Mouse (Mus musculus): ENCODE measurements around the gene Cbr4. TPM values are rescaled to one million over a fixed set of nuclear protein-coding genes. Genes with fewer than 3 reads are reported as not detected.

Gene Cbr4
- polyA plus RNA-seq, 1 experiment from 2014 or later = 17.4 TPM

DNA sequence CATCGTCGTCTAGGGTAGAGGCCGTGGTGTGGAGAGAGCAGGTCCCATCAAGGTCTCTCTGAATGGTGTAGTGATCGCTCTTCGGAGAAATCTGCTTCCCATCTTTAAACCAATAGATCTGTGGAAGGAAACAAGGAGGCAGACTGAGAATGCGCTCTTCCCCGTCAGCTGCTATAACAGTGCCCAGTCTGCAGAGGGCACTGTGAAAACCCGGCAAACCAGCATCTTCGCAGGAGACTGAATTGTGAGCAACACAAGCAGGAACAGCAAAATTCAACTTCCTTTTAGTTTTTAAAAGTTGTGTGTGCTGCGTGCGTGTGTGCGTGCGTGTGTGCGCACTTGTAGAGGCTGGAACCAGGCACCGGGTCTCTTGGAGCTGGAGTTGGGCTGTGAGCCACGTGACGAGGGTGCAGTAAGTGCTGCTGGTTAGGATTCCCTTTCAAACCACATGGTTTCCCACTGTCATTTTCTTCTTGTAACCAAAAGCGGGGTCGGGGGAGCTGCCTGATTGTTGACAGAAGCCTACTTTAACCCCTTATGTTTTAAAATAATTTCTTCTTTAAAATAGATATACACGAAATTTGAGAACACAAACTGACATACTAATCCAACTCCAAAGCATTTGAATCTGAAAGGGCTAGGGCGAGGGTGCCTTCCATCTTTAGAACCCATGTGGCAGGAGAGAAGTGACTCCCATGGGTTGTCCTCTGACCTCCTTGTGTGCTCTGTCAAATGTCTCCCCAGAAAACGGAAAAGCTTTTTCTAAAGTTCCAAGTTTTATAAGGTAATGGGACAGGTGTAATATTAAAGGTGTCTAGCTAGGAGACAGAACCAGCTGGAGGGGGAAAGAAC lies 44.6 kb downstream of the Cbr4 start:
- H3K4me2 ChIP-seq (ENCODE audit: low read length) = no peak overlapping the region
- ATAC-seq = no peak
- H3K9ac ChIP-seq (ENCODE audit: low read depth, low read length) = no peak overlapping the region
- no peaks in the 10 kb centered on the region for H3K27me3 ChIP-seq (ENCODE audit: control insufficient read depth, insufficient read depth, low read depth, low read length)
- 72% methylated on average over 22 of the region's 22 CpGs for WGBS
- no peaks in the 10 kb centered on the region for H3K4me1 ChIP-seq (ENCODE audit: control insufficient read depth, insufficient read depth, low read length)
- H3K9me3 ChIP-seq (replicated peaks; ENCODE audit: control insufficient read depth, low read length, poor library complexity, severe bottlenecking) = no peaks in the 10 kb centered on the region
- no peak overlapping the region for H3K4me3 ChIP-seq (ENCODE audit: low read depth, low read length)
- H3K36me3 ChIP-seq (ENCODE audit: control insufficient read depth, insufficient read depth, low read length) = no peaks in the 10 kb centered on the region; the same call in 1 of the 2 replicates
- no peak overlapping the region for H3K27ac ChIP-seq (ENCODE audit: low read length)

GRCm38 (mm10) chr8:61532831-61533230 lies 45.3 kb downstream of the Cbr4 start:
- H3K4me1 ChIP-seq (ENCODE audit: control insufficient read depth, insufficient read depth, low read length) = no peaks in the 10 kb centered on the region
- ATAC-seq = no peak
- H3K27ac ChIP-seq (ENCODE audit: low read length) = no peak overlapping the region
- H3K27me3 ChIP-seq (ENCODE audit: control insufficient read depth, insufficient read depth, low read depth, low read length) = no peaks in the 10 kb centered on the region
- H3K9me3 ChIP-seq (replicated peaks; ENCODE audit: control insufficient read depth, low read length, poor library complexity, severe bottlenecking) = no peaks in the 10 kb centered on the region
- H3K9ac ChIP-seq (ENCODE audit: low read depth, low read length) = no peak overlapping the region
- no peak overlapping the region for H3K4me3 ChIP-seq (ENCODE audit: low read depth, low read length)
- no peaks in the 10 kb centered on the region; the same call in 1 of the 2 replicates for H3K36me3 ChIP-seq (ENCODE audit: control insufficient read depth, insufficient read depth, low read length)
- no peak overlapping the region for H3K4me2 ChIP-seq (ENCODE audit: low read length)
- WGBS = 79% methylated on average over 5 of the region's 5 CpGs

- Histone ChIP-seq H3K4me3 (ENCODE audit: low read depth, low read length) (no peak overlapping the region), H3K9ac (ENCODE audit: low read depth, low read length) (no peak overlapping the region), H3K27me3 (ENCODE audit: control insufficient read depth, insufficient read depth, low read depth, low read length) (no peaks in the 10 kb centered on the region), H3K4me2 (ENCODE audit: low read length) (peak overlapping the region; percentile 20; the same call in 1 of the 2 replicates), H3K36me3 (ENCODE audit: control insufficient read depth, insufficient read depth, low read length) (no peaks in the 10 kb centered on the region; the same call in 1 of the 2 replicates), H3K27ac (ENCODE audit: low read length) (no peak overlapping the region), H3K9me3 (replicated peaks; ENCODE audit: control insufficient read depth, low read length, poor library complexity, severe bottlenecking) (no peaks in the 10 kb centered on the region), H3K4me1 (ENCODE audit: control insufficient read depth, insufficient read depth, low read length) (no peaks in the 10 kb centered on the region)
- no peak for ATAC-seq
- 47% methylated on average over 16 of the region's 16 CpGs for WGBS
These were observed 45.9 kb downstream of the Cbr4 start for GRCm38 (mm10) chr8:61533356-61533926.

- no peak overlapping the region for H3K9ac ChIP-seq (ENCODE audit: low read depth, low read length)
- H3K9me3 ChIP-seq (replicated peaks; ENCODE audit: control insufficient read depth, low read length, poor library complexity, severe bottlenecking) = no peaks in the 10 kb centered on the region
- H3K27ac ChIP-seq (ENCODE audit: low read length) = no peak overlapping the region
- H3K4me3 ChIP-seq (ENCODE audit: low read depth, low read length) = no peak overlapping the region
- no peaks in the 10 kb centered on the region for H3K36me3 ChIP-seq (ENCODE audit: control insufficient read depth, insufficient read depth, low read length)
- H3K27me3 ChIP-seq (ENCODE audit: control insufficient read depth, insufficient read depth, low read depth, low read length) = no peaks in the 10 kb centered on the region
- H3K4me1 ChIP-seq (ENCODE audit: control insufficient read depth, insufficient read depth, low read length) = no peaks in the 10 kb centered on the region
- WGBS = 81% methylated on average over 11 of the region's 11 CpGs
- no peak for ATAC-seq
- no peak overlapping the region for H3K4me2 ChIP-seq (ENCODE audit: low read length)
These were observed 47.9 kb downstream of the Cbr4 start for GRCm38 (mm10) chr8:61535472-61535871.

GRCm38 (mm10) chr8:61537471-61537870 lies 49.9 kb downstream of the Cbr4 start:
- Histone ChIP-seq H3K4me2 (ENCODE audit: low read length) (no peak overlapping the region), H3K9me3 (replicated peaks; ENCODE audit: control insufficient read depth, low read length, poor library complexity, severe bottlenecking) (no peaks in the 10 kb centered on the region), H3K27ac (ENCODE audit: low read length) (no peak overlapping the region), H3K9ac (ENCODE audit: low read depth, low read length) (no peak overlapping the region), H3K4me3 (ENCODE audit: low read depth, low read length) (no peak overlapping the region), H3K27me3 (ENCODE audit: control insufficient read depth, insufficient read depth, low read depth, low read length) (no peaks in the 10 kb centered on the region), H3K36me3 (ENCODE audit: control insufficient read depth, insufficient read depth, low read length) (no peaks in the 10 kb centered on the region), H3K4me1 (ENCODE audit: control insufficient read depth, insufficient read depth, low read length) (no peaks in the 10 kb centered on the region)
- WGBS = 86% methylated on average over 5 of the region's 5 CpGs
- no peak for ATAC-seq

DNA sequence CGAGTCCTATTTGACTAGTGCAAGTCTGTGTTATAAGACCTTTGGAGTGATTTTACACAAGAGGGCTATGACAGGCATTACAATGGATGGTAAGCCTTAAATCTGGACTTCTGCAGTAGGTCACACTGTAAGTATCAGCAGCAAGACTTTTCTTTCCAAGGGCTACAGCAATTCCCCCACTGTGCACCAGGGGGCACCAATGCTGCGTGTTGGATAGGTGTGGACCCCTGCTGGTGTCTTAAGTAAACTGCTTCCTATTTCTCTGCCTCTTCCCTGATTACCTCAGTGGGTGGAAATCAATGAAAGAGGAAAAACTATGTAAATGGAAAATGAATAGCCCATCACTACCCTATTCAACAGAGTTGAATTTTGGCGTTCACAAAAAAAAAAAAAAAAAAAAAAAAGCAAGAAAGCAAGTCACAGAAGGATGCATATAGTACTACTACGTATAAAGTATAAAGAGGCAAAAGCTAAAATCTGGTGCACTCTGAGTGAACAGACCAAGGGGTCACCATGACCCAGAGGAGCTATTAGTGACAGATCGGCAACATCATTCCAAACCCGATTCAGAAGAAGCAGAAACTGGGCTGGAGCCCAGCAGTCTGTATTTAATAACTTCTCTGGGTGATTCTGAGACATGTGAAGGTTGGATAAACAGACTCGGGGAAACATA lies 52.4 kb downstream of the Cbr4 start:
- Histone ChIP-seq H3K9ac (ENCODE audit: low read depth, low read length) (no peak overlapping the region), H3K4me3 (ENCODE audit: low read depth, low read length) (no peak overlapping the region), H3K27ac (ENCODE audit: low read length) (no peak overlapping the region), H3K9me3 (replicated peaks; ENCODE audit: control insufficient read depth, low read length, poor library complexity, severe bottlenecking) (no peaks in the 10 kb centered on the region), H3K4me1 (ENCODE audit: control insufficient read depth, insufficient read depth, low read length) (no peaks in the 10 kb centered on the region), H3K27me3 (ENCODE audit: control insufficient read depth, insufficient read depth, low read depth, low read length) (no peaks in the 10 kb centered on the region), H3K36me3 (ENCODE audit: control insufficient read depth, insufficient read depth, low read length) (no peaks in the 10 kb centered on the region), H3K4me2 (ENCODE audit: low read length) (no peak overlapping the region)
- WGBS = 51% methylated on average over 7 of the region's 7 CpGs
- ATAC-seq = peak; percentile 63

DNA sequence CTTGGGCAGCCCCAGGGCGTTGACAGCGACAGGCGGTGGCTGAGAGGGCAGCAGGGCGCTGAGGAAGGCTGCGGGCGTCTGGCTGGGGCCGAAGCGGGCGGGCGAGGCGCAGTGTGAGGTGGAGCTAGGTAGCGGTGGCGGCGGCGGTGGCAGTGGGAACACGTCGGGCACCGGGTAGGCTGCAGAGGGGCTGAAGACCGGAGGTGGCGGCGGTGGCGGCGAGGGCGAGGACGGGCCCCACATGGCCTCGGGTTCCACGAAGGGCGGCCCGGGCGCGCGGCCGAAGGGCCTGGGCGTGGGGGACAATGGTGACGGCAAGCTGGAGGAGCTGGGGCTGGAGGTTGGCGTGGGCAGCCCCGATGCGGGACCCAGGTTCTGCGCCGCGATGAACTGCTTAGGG lies 62.1 kb downstream of the Cbr4 start:
- peaks cover 10% of the 10 kb centered on the region for H3K9me3 ChIP-seq (replicated peaks; ENCODE audit: control insufficient read depth, low read length, poor library complexity, severe bottlenecking)
- no peak overlapping the region for H3K4me3 ChIP-seq (ENCODE audit: low read depth, low read length)
- H3K27ac ChIP-seq (ENCODE audit: low read length) = no peak overlapping the region
- H3K27me3 ChIP-seq (ENCODE audit: control insufficient read depth, insufficient read depth, low read depth, low read length) = no peaks in the 10 kb centered on the region
- peak; percentile 67 for ATAC-seq
- H3K9ac ChIP-seq (ENCODE audit: low read depth, low read length) = no peak overlapping the region
- H3K4me1 ChIP-seq (ENCODE audit: control insufficient read depth, insufficient read depth, low read length) = no peaks in the 10 kb centered on the region
- WGBS = 66% methylated on average over 36 of the region's 41 CpGs
- H3K36me3 ChIP-seq (ENCODE audit: control insufficient read depth, insufficient read depth, low read length) = peaks cover 4% of the 10 kb centered on the region; the same call in 1 of the 2 replicates
- no peak overlapping the region for H3K4me2 ChIP-seq (ENCODE audit: low read length)

DNA sequence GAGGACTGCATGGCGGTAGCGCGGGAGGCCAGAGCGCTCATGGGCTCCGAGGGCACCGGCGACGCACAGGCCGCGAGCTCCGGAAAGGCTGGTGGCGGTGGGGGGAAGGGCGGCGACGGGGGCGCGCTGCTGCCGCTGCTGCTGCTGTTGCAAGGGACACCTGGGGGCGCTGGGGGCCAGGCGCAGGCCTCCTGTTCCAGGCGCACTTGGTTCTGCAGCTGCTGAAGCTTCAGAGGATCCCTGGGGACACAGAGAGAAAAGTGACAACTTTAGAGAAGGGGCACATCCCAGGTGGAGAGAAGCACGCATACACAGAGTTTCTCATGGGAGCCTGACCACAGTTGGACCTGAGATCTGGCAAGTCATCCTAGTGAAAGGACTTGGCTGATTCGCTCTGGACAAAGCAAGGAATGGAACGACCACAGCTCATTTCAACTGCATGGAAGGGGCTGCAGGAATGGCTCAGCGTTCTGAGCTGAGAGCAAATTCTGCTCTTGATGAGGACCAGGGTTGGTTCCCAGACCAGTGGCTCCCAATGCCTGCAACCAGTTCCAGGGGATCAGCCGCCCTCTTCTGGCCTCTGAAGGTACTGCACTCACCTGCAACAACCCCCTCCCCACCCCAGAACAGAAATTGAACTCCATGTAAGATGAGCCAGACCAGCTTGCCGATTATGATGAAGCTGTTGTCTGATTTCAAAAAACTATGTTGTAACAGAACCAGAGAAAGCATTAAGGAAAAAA lies 62.6 kb downstream of the Cbr4 start:
- no peak overlapping the region for H3K27ac ChIP-seq (ENCODE audit: low read length)
- WGBS = 43% methylated on average over 27 of the region's 27 CpGs
- peak; percentile 52 for ATAC-seq
- H3K27me3 ChIP-seq (ENCODE audit: control insufficient read depth, insufficient read depth, low read depth, low read length) = no peaks in the 10 kb centered on the region
- H3K36me3 ChIP-seq (ENCODE audit: control insufficient read depth, insufficient read depth, low read length) = peaks cover 4% of the 10 kb centered on the region; the same call in 1 of the 2 replicates
- no peak overlapping the region for H3K9ac ChIP-seq (ENCODE audit: low read depth, low read length)
- H3K9me3 ChIP-seq (replicated peaks; ENCODE audit: control insufficient read depth, low read length, poor library complexity, severe bottlenecking) = peaks cover 10% of the 10 kb centered on the region
- no peak overlapping the region for H3K4me3 ChIP-seq (ENCODE audit: low read depth, low read length)
- peaks cover 4% of the 10 kb centered on the region for H3K4me1 ChIP-seq (ENCODE audit: control insufficient read depth, insufficient read depth, low read length)
- no peak overlapping the region for H3K4me2 ChIP-seq (ENCODE audit: low read length)

All from midbrain, embryonic 16.5 days (tissue).